8 mouse cellular contexts compared by ENCODE assay signal in the genomic region with DNA sequence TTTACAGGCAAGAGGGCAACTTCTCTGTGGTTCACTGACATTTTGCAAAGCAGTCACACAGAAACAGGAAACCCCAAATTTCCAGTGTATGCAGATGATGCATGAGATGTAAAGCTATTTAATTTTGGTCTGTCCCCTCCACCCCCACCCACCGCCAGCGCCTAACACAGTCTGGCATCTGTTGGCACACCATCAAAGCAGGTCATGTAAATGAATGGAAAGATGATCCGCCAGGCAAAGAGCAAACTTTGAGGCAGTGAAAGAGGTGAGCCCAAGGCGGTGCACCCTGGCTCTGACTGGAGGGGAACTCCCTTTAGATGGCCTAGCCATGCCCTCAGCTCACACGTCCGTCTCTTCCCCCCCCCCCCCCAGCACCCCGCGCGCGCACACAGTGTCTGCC. TPM values are rescaled to one million over a fixed set of nuclear protein-coding genes. Genes with fewer than 3 reads are reported as not detected.
DNase-seq lines count a peak whose midpoint lies in the region; ATAC-seq and TF ChIP-seq lines count a peak whose summit lies in the region.

No protein-coding gene starts in this region.

- peaks cover 64% of the 10 kb centered on the region for H3K27me3 ChIP-seq in heart, embryonic 10.5 days (ENCODE audit: insufficient read depth, poor library complexity, severe bottlenecking)
- peaks cover 24% of the 10 kb centered on the region for H3K27me3 ChIP-seq in heart, adult 2 months (ENCODE audit: control insufficient read depth, insufficient read depth, low read length)

- no peak overlapping the region for H3K9ac ChIP-seq in heart, adult 2 months (ENCODE audit: low read depth, low read length)

- no peaks in the 10 kb centered on the region for H3K79me2 ChIP-seq in heart, adult 2 months (replicated peaks; ENCODE audit: control insufficient read depth, insufficient read depth, low read length)

- WGBS in heart, embryonic 10.5 days: 4% methylated on average over 8 of the region's 10 CpGs
- 12% methylated on average over 10 of the region's 10 CpGs for WGBS in heart, adult 2 months

- H3K4me1 ChIP-seq in heart, embryonic 10.5 days: peaks cover 21% of the 10 kb centered on the region
- peaks cover 1% of the 10 kb centered on the region; the same call in 1 of the 2 replicates for H3K4me1 ChIP-seq in heart, adult 2 months (ENCODE audit: control insufficient read depth, insufficient read depth, low read length)
- 0 out of 2 replicates have a peak, but pooled peaks cover 2% of the 10 kb centered on the region for H3K4me1 ChIP-seq in bone marrow macrophage, adult 2 months (ENCODE audit: control insufficient read depth, insufficient read depth, low read length)

- H3K27ac ChIP-seq in heart, embryonic 10.5 days: 0 out of 2 replicates have a peak overlapping the region, but pooled peaks have one; percentile 7
- H3K27ac ChIP-seq in heart, adult 2 months: no peak overlapping the region
- H3K27ac ChIP-seq in bone marrow macrophage, adult 2 months (ENCODE audit: insufficient read depth, low read depth, low read length): no peak overlapping the region

- peak overlapping the region; percentile 63 for H3K4me3 ChIP-seq in heart, embryonic 10.5 days
- no peak overlapping the region for H3K4me3 ChIP-seq in heart, adult 2 months
- peak overlapping the region; percentile 39; the same call in 1 of the 2 replicates for H3K4me3 ChIP-seq in bone marrow macrophage, adult 2 months (ENCODE audit: insufficient read depth, low read length)

- TF ChIP-seq CTCF in heart, adult 2 months (IDR thresholded peaks at IDR 0.05): no peak
- TF ChIP-seq CTCF in bone marrow macrophage, adult 2 months (IDR thresholded peaks at IDR 0.05; ENCODE audit: low read depth, low read length): no peak

- H3K9me3 ChIP-seq in heart, embryonic 10.5 days: no peaks in the 10 kb centered on the region

- intact Hi-C loops in heart, adult 2 months (cut with DNase I): no loop called here

- no peaks in the 10 kb centered on the region for H3K36me3 ChIP-seq in heart, embryonic 10.5 days
- H3K36me3 ChIP-seq in heart, adult 2 months (ENCODE audit: control insufficient read depth, insufficient read depth, low read length): no peaks in the 10 kb centered on the region

- no peak for DNase-seq in heart, embryonic 10.5 days (ENCODE audit: low spot score)
- DNase-seq in heart, adult 2 months: no peak
- DNase-seq in retina, embryonic 14.5 days (ENCODE audit: low spot score): no peak

- TF ChIP-seq EP300 in heart, adult 2 months (IDR thresholded peaks at IDR 0.05; ENCODE audit: insufficient read depth, low read depth, low read length): no peak

- peak; percentile 80 for ATAC-seq in inflammation-experienced regulatory T-cells, adult 6 months
- ATAC-seq in monocyte, adult 5-6 weeks (replicated peaks; ENCODE audit: insufficient number of reproducible peaks, low FRiP score, low TSS enrichment, poor library complexity, severe bottlenecking): 0 out of 2 replicates have a peak, but pooled peaks have one; percentile 27
- no peak for ATAC-seq in cerebellum, adult (ENCODE audit: insufficient number of reproducible peaks, low FRiP score, low TSS enrichment)
- ATAC-seq in erythroid progenitor cell, adult 5-6 weeks (replicated peaks; ENCODE audit: low FRiP score, poor library complexity, severe bottlenecking): no peak

- TF ChIP-seq POLR2A in heart, adult 2 months (IDR thresholded peaks at IDR 0.05; ENCODE audit: insufficient read depth, low read depth, low read length): no peak
- no peak for TF ChIP-seq POLR2A in bone marrow macrophage, adult 2 months (IDR thresholded peaks at IDR 0.05; ENCODE audit: borderline replicate concordance, low read depth, low read length)

RNA-seq across cellular contexts. Expression of a gene that starts 8.7 kb away (rescaled TPM):
- polyA plus RNA-seq in heart, embryonic 10.5 days (2016; fragmentation: Nextera tagmentation; extraction: Ambion mirVana): not detected in 2 replicates
- not detected for total RNA-seq in heart, adult 2 months (2021)
- polyA plus RNA-seq in heart, adult 2 months (2012; rRNA removed): not detected in 2 replicates
- not detected in 2 replicates for polyA plus RNA-seq in bone marrow macrophage, adult 2 months (2012; ENCODE audit: insufficient read depth, insufficient read length, missing spikeins)
- polyA plus RNA-seq in inflammation-experienced regulatory T-cells, adult 6 months (2017; shearing (Covaris generic)): not detected
- not detected in 3 replicates for total RNA-seq in monocyte, adult 5-6 weeks (2017)
- total RNA-seq in erythroid progenitor cell, adult 5-6 weeks (2015; ENCODE audit: low replicate concordance): not detected in 2 replicates
- total RNA-seq in erythroid progenitor cell, adult 5-6 weeks (2017; ENCODE audit: low replicate concordance): not detected in 2 replicates

RNA-seq across cellular contexts. Expression of a gene that starts 22.1 kb away (rescaled TPM):
- polyA plus RNA-seq in heart, embryonic 10.5 days (2016; fragmentation: Nextera tagmentation; extraction: Ambion mirVana): 24.5 and 37.8 TPM in 2 replicates
- 10 to 100 TPM; 16.8 to 19.2 TPM for total RNA-seq in heart, adult 2 months (2021)
- polyA plus RNA-seq in heart, adult 2 months (2012; rRNA removed): 3.7 and 8.6 TPM in 2 replicates
- polyA plus RNA-seq in bone marrow macrophage, adult 2 months (2012; ENCODE audit: insufficient read depth, insufficient read length, missing spikeins): 30.7 and 37.9 TPM in 2 replicates
- polyA plus RNA-seq in inflammation-experienced regulatory T-cells, adult 6 months (2017; shearing (Covaris generic)): 10 to 100 TPM in 1 of 3 experiments, 1 to 10 TPM in 2; 5.5 to 11.5 (median 9.3) TPM
- total RNA-seq in monocyte, adult 5-6 weeks (2017): 46.4 to 89.2 TPM (median 58.3 TPM) in 3 replicates
- 13.8 and 17.3 TPM in 2 replicates for total RNA-seq in erythroid progenitor cell, adult 5-6 weeks (2015; ENCODE audit: low replicate concordance)
- total RNA-seq in erythroid progenitor cell, adult 5-6 weeks (2017; ENCODE audit: low replicate concordance): 15.3 and 19.2 TPM in 2 replicates

Comparison
In these comparisons a context has a peak if more than half of its experiments do, and no peak if none do; other contexts are left out.
1. ATAC-seq: peak in inflammation-experienced regulatory T-cells, adult 6 months (single experiment) and monocyte, adult 5-6 weeks (single experiment); none in cerebellum, adult (single experiment) and erythroid progenitor cell, adult 5-6 weeks (single experiment).